Mouse (Mus musculus) left cerebral cortex, postnatal 36 days (tissue): ENCODE data around the gene Pik3r5. TPM values are rescaled to one million over a fixed set of nuclear protein-coding genes. Genes with fewer than 3 reads are reported as not detected.

Source experiments
- DNase-seq, 2 experiments: peaks; one replicate each; pipeline ENCODE4 v3.0.0; 2021 to 2022; ENCODE audit warnings: low spot score in 2 of 2, mixed read lengths in 1 of 2
- intact Hi-C: fragments of 180-260 bp; cut with DNase I; formaldehyde crosslinking; loops from one replicate; pipeline ENCODE4 v1.15.1; 2025
- total RNA-seq, 2 experiments: library from RNA; stranded (reverse); gene quantifications; 2 replicates each; pipeline ENCODE4 v1.2.3; 2021

Pik3r5 gene
- total RNA-seq, 2 experiments from 2014 or later: 3.0 to 3.3 TPM

- intact Hi-C loops: no loop called here
- DNase-seq: no peak
Observed at GRCm38 (mm10) chr11:68545682-68546222, 113.8 kb downstream of the Pik3r5 start.

Other genes with a start within 250 kb of the Pik3r5 start
- 1 to 10 TPM; 5.5 to 7.5 TPM for gene Ntn1, start 31.3 kb upstream of the Pik3r5 start, total RNA-seq
- gene Pik3r6, start 70.9 kb downstream of the Pik3r5 start, total RNA-seq: 1 to 10 TPM; 2.9 to 3.8 TPM
- gene Mfsd6l, start 124.1 kb downstream of the Pik3r5 start, total RNA-seq: under 1 TPM in 1 of 2 experiments, not detected in 1; 0.18 TPM
- gene Ccdc42, start 154.9 kb downstream of the Pik3r5 start, total RNA-seq: 1 to 10 TPM in 1 of 2 experiments, under 1 TPM in 1; 0.82 to 1.3 TPM